Mouse (Mus musculus) macrophage (primary cell): Measurements from ENCODE around the gene C1galt1c1. TPM values are rescaled to one million over a fixed set of nuclear protein-coding genes. Genes with fewer than 3 reads are reported as not detected.

Experiments
- H3K27ac ChIP-seq: fragments of 350-480 bp; formaldehyde crosslinking; 2 replicates; pipeline ENCODE4 v1.9.0; 2021
- H3K36me3 ChIP-seq: fragments of 350-480 bp; formaldehyde crosslinking; 2 replicates; pipeline ENCODE4 v1.9.0; 2021; ENCODE audit errors: inconsistent target
- H3K4me3 ChIP-seq: fragments of 350-480 bp; formaldehyde crosslinking; 2 replicates; pipeline ENCODE4 v1.9.0; 2021; ENCODE audit errors: inconsistent target
- H3K79me2 ChIP-seq: fragments of 350-480 bp; formaldehyde crosslinking; 2 replicates; pipeline ENCODE4 v1.9.0; 2021; ENCODE audit errors: inconsistent target
- WGBS: methylation state at CpG from one replicate; pipeline ENCODE4 v1.1.7; 2026; ENCODE audit warnings: inconsistent platforms; ENCODE audit not compliant: missing documents; 5-methylcytosine and 5-hydroxymethylcytosine counted together
- polyA plus RNA-seq: library from polyadenylated mRNA; stranded (reverse); fragments of 250-400 nt; gene quantifications from 3 replicates; pipeline ENCODE4 v1.2.4, GENCODE M21; 2018; ENCODE audit warnings: inconsistent platforms
- total RNA-seq, 78 experiments: library from RNA; depleted of rRNA; stranded (reverse); fragments of 250-400 nt; gene quantifications; 1 replicate in 9 of 78; 2 replicates in 24 of 78; 3 replicates in 43 of 78; 4 replicates in 2 of 78; pipeline ENCODE4 v1.2.4; 2018; ENCODE audit warnings: inconsistent platforms in 56 of 78

C1galt1c1 gene
- total RNA-seq (2018; cell fraction: chromatin; rRNA removed), result 10 to 100 TPM in 6 of 26 experiments, 1 to 10 TPM in 20; 1.5 to 14.5 (median 7.5) TPM
- total RNA-seq (2018; cell fraction: cytosol; rRNA removed), result 10 to 100 TPM; 17.9 to 28.9 (median 21.5) TPM
- 10 to 100 TPM in 25 of 26 experiments, 1 to 10 TPM in 1; 6.3 to 30.8 (median 21.0) TPM for total RNA-seq (2018; cell fraction: nucleus; rRNA removed)
- polyA plus RNA-seq, result 30.6 to 49.6 TPM (median 31.5 TPM) in 3 replicates

DNA sequence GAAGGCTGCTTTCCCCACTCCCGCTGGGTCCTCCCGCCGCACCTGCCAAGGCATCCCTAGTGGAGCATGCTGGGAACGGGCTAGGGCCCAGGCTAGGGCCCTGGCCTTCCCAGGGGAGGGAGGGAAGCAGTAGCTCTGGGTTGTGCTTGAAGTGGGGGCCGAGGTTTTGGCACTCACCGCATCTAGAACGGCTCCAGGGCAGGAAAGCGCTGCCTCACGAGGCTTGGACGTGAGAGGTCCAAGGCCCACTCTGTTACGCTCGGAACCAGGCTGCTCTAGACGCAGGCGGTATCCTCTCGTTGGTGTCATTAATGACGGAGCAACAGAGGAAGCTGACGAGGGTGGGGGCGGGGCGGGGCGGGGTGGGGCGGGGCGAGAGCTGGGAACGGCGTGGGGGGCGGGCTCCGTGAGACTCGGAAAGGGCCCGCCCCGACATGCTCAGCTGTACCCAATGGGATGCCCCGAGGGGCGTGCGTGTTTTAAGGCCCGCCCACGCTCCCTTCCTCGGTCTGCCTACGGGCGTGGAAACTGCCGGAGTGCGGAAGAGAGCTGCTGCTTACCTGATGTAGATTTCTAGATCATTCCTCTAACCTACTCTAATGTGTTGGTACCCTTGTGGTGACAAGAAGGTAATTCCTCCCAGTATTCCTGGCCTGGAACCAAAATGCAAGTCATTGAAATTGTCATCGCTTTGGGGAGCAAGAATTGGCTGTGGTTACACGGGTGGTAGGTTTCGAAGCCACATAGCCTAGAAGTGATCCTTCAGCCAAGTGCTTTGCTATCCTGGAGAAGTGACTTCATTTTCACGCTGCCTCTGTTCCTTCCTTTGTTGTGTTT, at the start of gene C1galt1c1:
TSS of gene C1galt1c1 (minus strand) at position 287 of the 837 bp plus-strand sequence.
- Histone ChIP-seq H3K4me3 (peak within 1 kb of the TSS; percentile 54), H3K27ac (peak within 1 kb of the TSS; percentile 54), H3K36me3 (no peaks in the 10 kb centered on the region), H3K79me2 (peaks cover 36% of the 10 kb centered on the region)
- WGBS, result 26% methylated on average over 19 of the region's 43 CpGs

- Histone ChIP-seq H3K4me3 (no peak overlapping the region), H3K36me3 (no peaks in the 10 kb centered on the region), H3K27ac (no peak overlapping the region), H3K79me2 (no peaks in the 10 kb centered on the region)
- WGBS, result 10% methylated on average over 2 of the region's 2 CpGs
These were observed 47.1 kb upstream of the C1galt1c1 start for GRCm38 (mm10) chrX:38681972-38682371.

DNA sequence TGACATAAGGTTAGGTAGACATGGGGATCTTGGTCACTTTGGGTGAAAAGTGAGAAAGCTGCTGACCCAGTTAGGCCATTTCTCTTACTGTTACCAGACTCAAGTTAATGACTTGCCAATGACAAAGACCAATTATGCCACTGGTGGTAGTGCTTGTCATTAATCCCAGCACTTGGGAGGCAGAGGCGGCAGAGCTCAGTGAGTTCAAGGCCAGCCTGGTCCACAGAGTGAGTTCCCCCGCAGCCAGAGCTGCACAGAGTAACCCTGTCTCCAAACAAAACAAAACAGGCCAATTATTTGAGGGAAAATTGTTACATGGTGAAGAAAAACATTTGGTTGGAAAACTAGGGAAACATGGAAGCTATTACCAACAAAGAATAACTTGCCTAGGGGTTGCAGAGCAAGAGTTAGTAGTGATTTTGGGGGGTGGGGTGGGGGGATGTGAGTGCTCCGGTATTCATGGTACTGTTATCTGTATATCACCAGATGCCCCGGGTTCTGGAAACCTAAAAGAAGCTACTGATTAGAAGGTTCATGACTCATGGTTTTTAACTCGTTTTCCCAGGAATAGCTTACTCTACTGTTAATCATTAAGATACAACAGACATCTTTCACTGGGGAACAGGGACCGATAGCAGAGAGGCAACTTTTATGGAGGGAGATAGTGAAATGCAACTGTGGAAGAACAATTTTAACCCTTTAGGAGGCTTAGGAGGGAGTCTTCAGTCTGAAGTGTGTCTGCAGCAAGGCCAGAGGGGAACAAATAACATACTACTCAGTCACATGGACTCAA, 34.4 kb upstream of the C1galt1c1 start:
- H3K4me3 ChIP-seq, result no peak overlapping the region
- no peaks in the 10 kb centered on the region for H3K79me2 ChIP-seq
- H3K27ac ChIP-seq, result no peak overlapping the region
- 73% methylated on average over 6 of the region's 6 CpGs for WGBS
- H3K36me3 ChIP-seq, result no peaks in the 10 kb centered on the region

DNA sequence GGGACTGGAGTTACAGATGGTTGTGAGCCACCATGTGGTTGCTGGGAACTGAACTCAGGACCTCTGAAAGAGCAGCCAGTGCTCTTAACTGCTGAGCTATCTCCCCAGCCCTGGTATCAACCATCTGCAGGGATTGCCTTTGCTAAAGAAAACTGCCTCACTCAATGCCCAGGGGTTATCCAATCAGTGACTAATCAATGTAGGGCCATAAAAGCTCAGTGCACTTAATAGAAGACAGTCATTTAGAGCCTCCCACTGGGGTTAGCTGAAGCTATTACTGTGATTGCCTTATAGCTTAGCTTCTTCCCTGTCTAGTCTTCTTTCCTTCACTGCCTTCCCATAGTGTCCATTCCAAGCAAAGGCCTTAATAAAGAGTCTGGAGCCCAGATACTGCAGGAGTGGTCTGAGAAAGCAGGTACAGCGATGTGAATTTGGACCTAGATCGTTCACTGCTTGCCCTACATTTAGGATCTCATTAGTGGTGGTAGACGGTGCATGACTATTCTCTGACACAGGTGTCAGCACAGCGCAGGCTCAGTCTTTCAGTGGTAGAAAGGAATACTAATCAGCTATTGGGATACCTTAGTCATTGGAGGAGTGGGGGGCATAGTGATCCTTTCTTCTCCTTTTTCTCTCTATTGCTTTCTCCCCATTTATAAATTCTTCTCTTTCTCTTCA, 21.5 kb upstream of the C1galt1c1 start:
- Histone ChIP-seq H3K36me3 (no peaks in the 10 kb centered on the region), H3K79me2 (no peaks in the 10 kb centered on the region), H3K27ac (no peak overlapping the region), H3K4me3 (no peak overlapping the region)
- WGBS, result 82% methylated on average over 4 of the region's 4 CpGs

DNA sequence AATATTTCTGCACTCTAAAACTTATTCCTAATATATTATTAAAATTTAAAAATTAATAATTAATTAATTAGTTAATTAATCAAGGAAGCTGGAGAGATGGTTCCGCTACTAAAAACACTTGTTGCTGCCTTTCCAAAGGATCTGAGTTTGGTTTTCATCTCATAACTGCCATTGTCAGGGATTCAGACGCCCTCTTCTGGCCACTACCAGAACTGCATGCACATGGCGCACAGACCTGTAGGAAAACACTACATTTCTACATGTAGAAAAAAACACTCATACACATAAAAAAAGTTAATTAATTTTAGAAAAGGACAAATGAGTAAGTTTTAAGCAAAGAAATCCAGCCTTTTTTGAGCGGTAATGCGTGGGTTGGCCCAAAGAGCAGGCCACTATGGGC, 19.8 kb upstream of the C1galt1c1 start:
- no peak overlapping the region for H3K4me3 ChIP-seq
- 76% methylated on average over 5 of the region's 5 CpGs for WGBS
- H3K36me3 ChIP-seq, result no peaks in the 10 kb centered on the region
- no peak overlapping the region for H3K27ac ChIP-seq
- no peaks in the 10 kb centered on the region for H3K79me2 ChIP-seq

DNA sequence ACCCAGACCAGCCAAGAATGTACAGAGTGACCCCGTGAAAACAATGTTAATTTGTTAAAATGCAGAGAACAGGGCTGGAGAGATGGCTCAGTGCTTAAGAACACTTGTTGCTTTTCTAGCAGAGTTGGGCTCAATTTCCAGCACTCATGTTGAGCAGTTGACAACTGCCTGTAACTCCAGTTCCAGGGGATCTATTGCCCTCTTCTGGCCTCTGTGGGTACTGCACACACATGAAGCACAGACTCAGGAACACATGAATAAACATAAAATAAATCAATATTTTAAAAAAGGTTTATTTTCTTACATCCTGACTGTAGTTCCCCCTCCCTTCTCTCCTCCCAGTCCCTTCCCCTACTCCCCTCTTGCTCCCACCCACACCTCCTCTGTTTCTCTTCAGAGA, 18.3 kb upstream of the C1galt1c1 start:
- WGBS, result 75% methylated on average over 1 of the region's 1 CpGs
- no peak overlapping the region for H3K27ac ChIP-seq

GRCm38 (mm10) chrX:38651167-38651566, 16.3 kb upstream of the C1galt1c1 start:
- Histone ChIP-seq H3K36me3 (no peaks in the 10 kb centered on the region), H3K4me3 (no peak overlapping the region), H3K27ac (no peak overlapping the region), H3K79me2 (no peaks in the 10 kb centered on the region)
- 76% methylated on average over 4 of the region's 7 CpGs for WGBS

More for the DNA sequence above, 18.3 kb upstream of the C1galt1c1 start:
- Histone ChIP-seq H3K4me3 (no peak overlapping the region), H3K36me3 (no peaks in the 10 kb centered on the region), H3K79me2 (no peaks in the 10 kb centered on the region)

DNA sequence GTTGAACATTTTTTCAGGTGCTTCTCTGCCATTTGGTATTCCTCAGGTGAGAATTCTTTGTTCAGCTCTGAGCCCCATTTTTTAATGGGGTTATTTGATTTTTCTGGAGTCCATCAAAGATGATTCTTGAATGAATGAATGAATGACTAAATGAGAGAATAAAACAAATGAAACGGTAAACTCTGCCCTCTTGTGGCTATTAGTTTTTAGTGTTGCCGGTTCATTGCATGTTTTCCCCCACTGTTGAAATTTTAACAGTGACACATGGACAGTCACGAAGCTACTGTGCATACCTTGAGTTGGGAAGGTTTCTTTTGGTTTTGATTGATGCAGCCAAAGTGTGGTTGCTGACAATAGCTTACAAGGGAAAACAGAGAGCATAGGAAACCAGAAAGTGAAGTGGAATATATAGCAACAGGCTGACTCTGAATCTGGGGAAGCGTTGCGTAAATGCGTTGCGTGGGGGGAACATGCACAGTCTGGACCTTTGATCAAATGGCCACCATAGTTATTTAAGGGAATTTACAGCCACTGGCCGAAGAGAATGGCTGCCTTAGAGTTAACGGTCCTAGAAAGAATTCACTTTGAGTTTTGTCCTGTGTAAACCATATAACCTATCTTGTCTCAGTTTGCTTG, 15.6 kb upstream of the C1galt1c1 start:
- H3K79me2 ChIP-seq, result no peaks in the 10 kb centered on the region
- H3K4me3 ChIP-seq, result no peak overlapping the region
- H3K27ac ChIP-seq, result no peak overlapping the region
- WGBS, result 55% methylated on average over 9 of the region's 9 CpGs
- no peaks in the 10 kb centered on the region for H3K36me3 ChIP-seq

DNA sequence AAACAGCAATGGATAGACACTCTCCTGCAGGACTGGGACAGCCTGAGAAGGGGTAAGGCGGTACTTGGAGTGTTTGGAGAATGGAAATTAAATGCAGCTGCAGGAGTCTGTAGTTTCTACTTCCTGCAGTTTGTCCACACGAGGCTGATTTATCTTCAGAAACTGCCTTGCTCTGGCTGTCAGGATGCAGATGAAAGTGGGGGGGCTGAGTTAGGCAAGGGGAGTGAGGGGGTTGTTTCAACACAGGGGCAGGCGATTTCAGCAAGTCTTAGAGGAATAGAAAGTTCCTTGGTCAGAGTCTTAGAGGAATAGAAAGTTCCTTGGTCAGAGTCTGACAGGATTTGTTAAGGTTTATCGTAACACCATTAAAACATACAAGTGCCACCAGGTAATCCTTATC, 7.3 kb upstream of the C1galt1c1 start:
- H3K79me2 ChIP-seq, result no peaks in the 10 kb centered on the region
- WGBS, result 43% methylated on average over 4 of the region's 4 CpGs
- H3K27ac ChIP-seq, result no peak overlapping the region
- no peak overlapping the region for H3K4me3 ChIP-seq
- H3K36me3 ChIP-seq, result no peaks in the 10 kb centered on the region

DNA sequence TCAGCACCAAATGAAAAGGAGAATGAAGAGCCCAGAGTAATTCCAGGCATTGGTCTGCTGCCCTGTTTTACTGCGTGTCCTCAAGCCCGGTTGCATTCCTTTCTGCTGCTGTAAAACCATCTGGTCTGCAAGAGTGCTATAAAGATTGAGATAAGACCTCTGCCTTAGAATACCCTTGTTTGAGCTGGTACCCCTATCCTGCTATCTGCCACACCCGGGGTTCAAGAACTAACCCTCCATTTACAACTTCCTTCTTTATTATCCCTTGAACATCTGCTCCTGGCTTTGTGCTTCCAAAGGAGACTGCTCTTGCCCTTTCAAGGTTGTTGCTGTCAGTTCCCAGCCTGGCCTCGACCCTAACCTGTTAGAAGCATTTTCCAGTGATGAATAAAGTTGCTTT, 6.5 kb upstream of the C1galt1c1 start:
- Histone ChIP-seq H3K79me2 (no peaks in the 10 kb centered on the region), H3K4me3 (no peak overlapping the region), H3K27ac (no peak overlapping the region), H3K36me3 (no peaks in the 10 kb centered on the region)
- WGBS, result 37% methylated on average over 4 of the region's 4 CpGs

DNA sequence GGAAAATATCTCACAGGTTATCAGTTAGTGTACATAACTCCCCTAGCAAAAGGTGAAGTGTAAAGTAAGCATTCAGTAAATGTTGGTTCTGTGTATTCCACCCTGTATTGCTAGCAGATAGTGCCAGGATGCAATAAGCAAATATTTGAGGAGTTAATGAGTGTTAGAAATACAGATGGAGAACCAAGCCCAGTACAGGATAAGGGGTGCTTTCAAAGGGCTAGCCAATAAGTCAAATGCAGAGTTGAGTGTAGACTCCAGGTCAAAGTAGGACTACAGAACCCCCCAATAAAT, 698 bp upstream of the C1galt1c1 start:
- Histone ChIP-seq H3K36me3 (no peaks in the 10 kb centered on the region), H3K27ac (no peak overlapping the region), H3K4me3 (peak overlapping the region; percentile 40), H3K79me2 (peaks cover 36% of the 10 kb centered on the region)

GRCm38 (mm10) chrX:38600995-38601369, 33.9 kb downstream of the C1galt1c1 start:
- peaks cover 30% of the 10 kb centered on the region for H3K79me2 ChIP-seq
- no peaks in the 10 kb centered on the region for H3K36me3 ChIP-seq
- peak overlapping the region; percentile 80 for H3K27ac ChIP-seq
- 30% methylated on average over 3 of the region's 3 CpGs for WGBS
- H3K4me3 ChIP-seq, result peak overlapping the region; percentile 70

- H3K36me3 ChIP-seq, result no peaks in the 10 kb centered on the region
- H3K4me3 ChIP-seq, result peak within 1 kb of the TSS; percentile 70
- H3K79me2 ChIP-seq, result peaks cover 30% of the 10 kb centered on the region
- WGBS, result 26% methylated on average over 26 of the region's 26 CpGs
- H3K27ac ChIP-seq, result peak within 1 kb of the TSS; percentile 80
These were observed 34.5 kb downstream of the C1galt1c1 start, which contains the start of gene Mcts1 for GRCm38 (mm10) chrX:38600177-38600994. Gene Mcts1, plus strand, starts transcription at chrX:38600578.
